Mouse (Mus musculus) kidney, embryonic 14.5 days (tissue): ENCODE measurements at regions not wholly inside any gene's neighbourhood (a gene's known extent, or its start where the extent isn't known, plus 50 kb on each side); places are given as distances from the start of the nearest gene placed in this dataset.

Source experiments
- ATAC-seq: fragments of 200-750 bp; cut with Nextera tagmentation; 2 replicates; pipeline ENCODE4 v1.8.0; 2017; ENCODE audit warnings: moderate number of reproducible peaks, mild to moderate bottlenecking, moderate TSS enrichment, moderate library complexity; ENCODE audit not compliant: low FRiP score, low TSS enrichment
- H3K27ac ChIP-seq: fragments of 300-500 bp; sonication (generic); 2 replicates; pipeline ENCODE4 v1.5.1; 2014; ENCODE audit warnings: low read depth, mild to moderate bottlenecking, low read length, moderate library complexity, mixed read lengths
- H3K27me3 ChIP-seq: fragments of 300-500 bp; sonication (generic); 2 replicates; pipeline ENCODE4 v1.6.1; 2014; ENCODE audit warnings: mild to moderate bottlenecking, low read length; ENCODE audit not compliant: control insufficient read depth, insufficient read depth
- H3K36me3 ChIP-seq: fragments of 300-500 bp; sonication (generic); 2 replicates; pipeline ENCODE4 v1.6.1; 2014; ENCODE audit warnings: low read length, mixed read lengths; ENCODE audit not compliant: control insufficient read depth, insufficient read depth
- H3K4me1 ChIP-seq: fragments of 300-500 bp; sonication (generic); 2 replicates; pipeline ENCODE4 v1.6.1; 2014; ENCODE audit warnings: low read length, mixed read lengths; ENCODE audit not compliant: control insufficient read depth, insufficient read depth
- H3K4me2 ChIP-seq: fragments of 300-500 bp; sonication (generic); replicated peaks from 2 replicates; pipeline ENCODE4 v1.6.1; 2014; ENCODE audit warnings: low read depth, mild to moderate bottlenecking, low read length
- H3K4me3 ChIP-seq: fragments of 300-500 bp; sonication (generic); 2 replicates; pipeline ENCODE4 v1.5.1; 2014; ENCODE audit warnings: mild to moderate bottlenecking, low read length
- H3K9ac ChIP-seq: fragments of 300-500 bp; sonication (generic); 2 replicates; pipeline ENCODE4 v1.6.1; 2014; ENCODE audit warnings: low read depth, mild to moderate bottlenecking, low read length, moderate library complexity
- H3K9me3 ChIP-seq: fragments of 300-500 bp; sonication (generic); 2 replicates; pipeline ENCODE4 v1.6.1; 2016; ENCODE audit warnings: low read length; ENCODE audit not compliant: control insufficient read depth
- WGBS: fragments of 180-500 bp; shearing (Covaris S2); extraction: QIAGEN DNeasy Blood & Tissue Kit; methylation state at CpG from one replicate; pipeline ENCODE4 v1.1.7; 2014; 5-methylcytosine and 5-hydroxymethylcytosine counted together

DNA sequence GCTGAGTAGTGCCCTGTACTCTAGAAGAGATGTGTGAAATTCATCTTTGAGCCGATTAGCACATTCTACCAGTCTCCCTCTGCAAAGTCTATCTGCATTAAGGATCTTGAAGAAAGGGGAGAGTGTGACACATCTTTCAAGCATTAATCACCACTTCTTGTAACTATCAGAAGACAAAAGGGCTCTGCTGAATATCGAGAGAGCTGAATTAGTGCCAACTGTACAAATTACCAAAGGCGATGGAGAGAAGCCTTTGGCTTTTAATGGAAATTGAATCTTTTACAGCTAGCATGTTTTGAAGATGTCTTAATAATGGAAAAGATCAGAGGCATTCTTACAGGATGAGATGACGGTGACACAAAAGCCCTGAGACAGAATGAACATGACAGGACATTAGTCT, 97.2 kb upstream of the Pam start:
- H3K9ac ChIP-seq = no peak overlapping the region
- no peak for ATAC-seq
- no peak overlapping the region for H3K4me3 ChIP-seq
- no peak overlapping the region for H3K4me2 ChIP-seq
- H3K4me1 ChIP-seq = no peaks in the 10 kb centered on the region
- H3K36me3 ChIP-seq = no peaks in the 10 kb centered on the region
- no peaks in the 10 kb centered on the region; the same call in 1 of the 2 replicates for H3K9me3 ChIP-seq
- no peak overlapping the region for H3K27ac ChIP-seq
- H3K27me3 ChIP-seq = no peaks in the 10 kb centered on the region
- 81% methylated on average over 4 of the region's 4 CpGs for WGBS

GRCm38 (mm10) chr1:98192044-98192484, 96.6 kb upstream of the Pam start:
- H3K27me3 ChIP-seq = no peaks in the 10 kb centered on the region
- no peaks in the 10 kb centered on the region for H3K4me1 ChIP-seq
- no peak overlapping the region for H3K9ac ChIP-seq
- H3K4me2 ChIP-seq = no peak overlapping the region
- no peak overlapping the region for H3K4me3 ChIP-seq
- no peak for ATAC-seq
- no peaks in the 10 kb centered on the region; the same call in 1 of the 2 replicates for H3K9me3 ChIP-seq
- H3K36me3 ChIP-seq = no peaks in the 10 kb centered on the region
- 81% methylated on average over 8 of the region's 8 CpGs for WGBS
- H3K27ac ChIP-seq = no peak overlapping the region

- Histone ChIP-seq H3K4me1 (no peaks in the 10 kb centered on the region), H3K4me3 (no peak overlapping the region), H3K36me3 (no peaks in the 10 kb centered on the region), H3K9me3 (no peaks in the 10 kb centered on the region; the same call in 1 of the 2 replicates), H3K9ac (no peak overlapping the region), H3K4me2 (no peak overlapping the region), H3K27me3 (no peaks in the 10 kb centered on the region), H3K27ac (no peak overlapping the region)
- WGBS = 64% methylated on average over 2 of the region's 2 CpGs
- no peak for ATAC-seq
Measured at GRCm38 (mm10) chr1:98191331-98191730, 95.9 kb upstream of the Pam start.

DNA sequence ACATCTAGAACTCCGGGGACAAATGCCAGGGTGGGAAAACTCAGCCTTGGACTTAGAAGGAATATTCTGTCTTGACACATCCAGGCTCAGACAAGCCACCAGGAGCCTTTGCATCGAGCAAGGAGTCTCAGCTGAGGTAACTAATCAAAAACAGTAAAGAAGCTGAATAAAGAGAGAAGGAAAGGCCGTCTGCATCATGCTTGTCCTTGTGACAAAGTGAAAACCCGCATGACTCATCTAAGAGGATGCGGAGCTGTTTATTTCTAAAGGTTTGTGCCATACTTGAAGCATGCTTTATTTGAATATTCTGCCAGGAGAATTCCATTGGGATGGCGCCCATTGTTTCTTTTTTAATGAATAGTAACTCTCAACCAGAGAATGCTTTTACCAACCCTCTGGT, 95.3 kb upstream of the Pam start:
- Histone ChIP-seq H3K4me1 (no peaks in the 10 kb centered on the region), H3K9me3 (no peaks in the 10 kb centered on the region; the same call in 1 of the 2 replicates), H3K27me3 (no peaks in the 10 kb centered on the region), H3K9ac (no peak overlapping the region), H3K27ac (no peak overlapping the region), H3K4me3 (no peak overlapping the region), H3K4me2 (no peak overlapping the region), H3K36me3 (no peaks in the 10 kb centered on the region)
- 69% methylated on average over 6 of the region's 6 CpGs for WGBS
- no peak for ATAC-seq

- Histone ChIP-seq H3K27me3 (no peaks in the 10 kb centered on the region), H3K9ac (no peak overlapping the region), H3K4me2 (no peak overlapping the region), H3K27ac (no peak overlapping the region), H3K9me3 (no peaks in the 10 kb centered on the region; the same call in 1 of the 2 replicates), H3K4me3 (no peak overlapping the region), H3K4me1 (no peaks in the 10 kb centered on the region), H3K36me3 (no peaks in the 10 kb centered on the region)
- WGBS = 51% methylated on average over 6 of the region's 6 CpGs
- ATAC-seq = peak; percentile 88; the same call in 1 of the 2 replicates
Measured at GRCm38 (mm10) chr1:98189991-98190471, 94.6 kb upstream of the Pam start.

DNA sequence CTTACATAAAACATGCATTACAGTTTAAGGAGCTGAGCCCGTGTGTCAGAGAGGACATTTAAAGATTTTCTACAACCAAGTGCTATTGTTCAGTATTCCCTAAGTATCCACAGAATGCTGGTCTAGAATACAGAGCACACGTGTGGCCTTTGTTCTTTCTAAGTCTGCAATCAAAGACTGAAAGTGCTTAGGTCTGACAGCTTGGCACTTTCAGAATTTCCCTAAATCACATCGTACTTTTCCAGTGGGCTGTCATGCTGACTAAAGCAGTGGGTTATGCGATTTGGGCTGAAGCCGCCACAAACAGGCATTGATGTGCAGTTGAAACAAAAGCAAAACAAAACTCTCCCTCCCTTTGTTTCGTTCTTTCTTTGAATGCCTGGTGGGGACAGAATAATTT, 84.9 kb upstream of the Pam start:
- Histone ChIP-seq H3K4me1 (no peaks in the 10 kb centered on the region), H3K4me2 (no peak overlapping the region), H3K27ac (no peak overlapping the region), H3K9me3 (no peaks in the 10 kb centered on the region), H3K9ac (no peak overlapping the region), H3K4me3 (no peak overlapping the region), H3K27me3 (no peaks in the 10 kb centered on the region), H3K36me3 (no peaks in the 10 kb centered on the region)
- no peak for ATAC-seq
- WGBS = 55% methylated on average over 6 of the region's 6 CpGs

DNA sequence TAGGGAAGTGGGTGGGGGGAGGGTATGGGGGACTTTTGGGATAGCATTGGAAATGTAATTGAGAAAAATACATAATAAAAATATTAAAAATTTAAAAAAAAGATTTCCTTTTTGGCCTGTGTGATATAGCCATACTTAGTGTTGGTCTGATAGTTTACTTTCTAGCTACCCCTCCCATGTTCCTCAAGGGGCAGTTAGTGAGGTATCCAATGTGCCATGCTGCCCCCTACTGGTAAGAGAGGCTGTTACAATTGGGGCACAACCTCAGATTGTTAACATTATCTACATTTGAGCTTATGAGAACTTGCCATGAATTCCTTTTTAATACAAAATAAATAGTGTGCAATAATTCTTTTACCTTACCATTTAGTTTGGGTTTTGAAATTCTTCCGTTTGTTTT, 83.6 kb upstream of the Pam start:
- Histone ChIP-seq H3K9me3 (no peaks in the 10 kb centered on the region), H3K36me3 (no peaks in the 10 kb centered on the region), H3K4me1 (no peaks in the 10 kb centered on the region), H3K4me3 (no peak overlapping the region), H3K27me3 (no peaks in the 10 kb centered on the region), H3K4me2 (no peak overlapping the region), H3K9ac (no peak overlapping the region), H3K27ac (no peak overlapping the region)
- 46% methylated on average over 1 of the region's 1 CpGs for WGBS
- peak; percentile 69; the same call in 1 of the 2 replicates for ATAC-seq

DNA sequence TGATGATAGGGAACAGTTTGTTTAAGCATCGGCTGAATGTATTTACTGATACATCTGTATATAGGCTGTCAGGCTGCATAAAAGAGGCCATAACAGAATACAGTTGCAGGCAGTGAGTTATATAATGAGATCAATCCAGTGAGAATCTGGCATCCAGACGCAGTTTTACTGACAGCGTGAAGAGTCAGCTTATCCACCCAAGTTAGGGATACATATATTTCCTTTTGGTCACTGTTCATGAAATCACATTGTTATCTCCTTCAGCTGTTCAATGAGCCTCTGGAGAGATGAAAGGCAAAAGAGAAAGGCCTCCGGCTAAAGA, 79.3 kb upstream of the Pam start:
- Histone ChIP-seq H3K4me2 (no peak overlapping the region), H3K27ac (no peak overlapping the region), H3K9ac (no peak overlapping the region), H3K4me1 (no peaks in the 10 kb centered on the region), H3K9me3 (no peaks in the 10 kb centered on the region), H3K4me3 (no peak overlapping the region), H3K27me3 (no peaks in the 10 kb centered on the region), H3K36me3 (no peaks in the 10 kb centered on the region)
- no peak for ATAC-seq
- 82% methylated on average over 4 of the region's 4 CpGs for WGBS

DNA sequence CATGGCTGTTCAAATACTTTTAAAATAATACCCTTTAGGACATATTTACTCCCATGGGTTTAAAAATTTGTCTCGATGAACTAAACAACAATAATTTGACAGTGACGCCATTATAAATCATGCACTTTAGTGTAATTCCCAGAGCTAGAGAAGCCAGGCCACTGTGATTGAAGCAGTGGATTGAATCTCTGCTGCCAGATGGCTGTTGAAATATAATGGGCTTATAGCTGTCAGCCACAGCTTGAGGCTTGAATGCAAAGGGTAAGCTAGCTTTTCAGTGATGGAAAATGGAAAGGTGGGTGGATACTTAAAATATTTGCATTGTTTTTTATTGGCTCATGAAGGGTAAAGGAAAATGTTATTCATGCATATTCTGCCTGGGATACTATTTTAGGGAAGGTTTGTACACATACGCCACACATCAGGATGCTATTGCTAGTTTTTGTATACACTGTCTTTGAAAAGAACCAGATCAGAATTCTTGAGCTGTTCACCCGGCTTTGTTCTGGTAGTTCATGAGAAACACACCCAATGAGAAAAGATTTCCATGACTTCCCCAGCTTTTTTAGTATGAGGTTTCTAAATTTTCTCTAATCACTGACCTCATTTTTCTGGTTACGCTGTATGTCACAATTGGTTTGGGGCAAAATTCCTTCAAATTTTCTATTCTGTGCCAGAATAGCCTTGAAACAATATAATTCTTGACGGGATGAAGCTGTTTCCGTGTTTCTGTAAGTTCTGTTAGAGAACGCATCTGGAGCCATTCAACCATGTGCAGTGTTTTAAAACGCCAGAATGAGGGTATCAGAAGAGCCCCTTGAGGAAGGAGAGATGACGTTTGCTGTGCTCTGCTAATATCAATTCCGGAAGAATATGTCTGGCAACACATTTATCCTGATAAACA, 78.7 kb upstream of the Pam start:
- Histone ChIP-seq H3K9me3 (no peaks in the 10 kb centered on the region), H3K9ac (no peak overlapping the region), H3K27ac (no peak overlapping the region), H3K4me2 (no peak overlapping the region), H3K36me3 (no peaks in the 10 kb centered on the region), H3K4me1 (no peaks in the 10 kb centered on the region), H3K4me3 (no peak overlapping the region), H3K27me3 (no peaks in the 10 kb centered on the region)
- ATAC-seq = no peak
- WGBS = 75% methylated on average over 11 of the region's 11 CpGs
